Mouse (Mus musculus) layer of hippocampus, adult 18-20 months (tissue): ENCODE results near the gene Adamts9. TPM values are rescaled to one million over a fixed set of nuclear protein-coding genes. Genes with fewer than 3 reads are reported as not detected.
A peak's percentile ranks its signal among the peaks of the same experiment; 100 is the strongest.

Source experiments
- DNase-seq, 2 experiments: peaks; one replicate each; pipeline ENCODE4 v3.0.0; 2022; ENCODE audit warnings: low spot score in 2 of 2
- total RNA-seq, 2 experiments: library from RNA; stranded (reverse); gene quantifications; 2 replicates each; pipeline ENCODE4 v1.2.3; 2021

Gene Adamts9
- total RNA-seq, 2 experiments from 2014 or later = 7.9 to 9.1 TPM

DNA sequence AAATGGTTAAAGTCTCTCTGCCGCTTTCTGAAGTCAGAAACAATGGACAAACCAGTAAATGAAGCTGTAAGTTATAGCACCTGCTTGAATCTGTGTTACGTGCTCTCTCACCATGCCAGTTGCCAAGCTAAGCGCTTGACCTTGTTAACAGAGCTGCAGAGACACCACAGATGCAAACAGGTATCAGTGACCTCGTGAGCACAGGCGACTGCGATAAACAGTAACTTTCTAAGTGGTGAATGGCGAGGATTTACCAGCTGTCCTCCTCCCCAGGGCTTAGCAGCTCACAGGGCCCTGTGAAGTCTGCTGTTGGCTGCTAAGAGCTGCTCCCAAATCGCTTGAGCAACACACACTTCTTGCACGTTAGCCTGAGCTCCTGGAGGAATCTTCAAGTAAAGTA, 80.7 kb downstream of the Adamts9 start:
- DNase-seq = no peak

DNA sequence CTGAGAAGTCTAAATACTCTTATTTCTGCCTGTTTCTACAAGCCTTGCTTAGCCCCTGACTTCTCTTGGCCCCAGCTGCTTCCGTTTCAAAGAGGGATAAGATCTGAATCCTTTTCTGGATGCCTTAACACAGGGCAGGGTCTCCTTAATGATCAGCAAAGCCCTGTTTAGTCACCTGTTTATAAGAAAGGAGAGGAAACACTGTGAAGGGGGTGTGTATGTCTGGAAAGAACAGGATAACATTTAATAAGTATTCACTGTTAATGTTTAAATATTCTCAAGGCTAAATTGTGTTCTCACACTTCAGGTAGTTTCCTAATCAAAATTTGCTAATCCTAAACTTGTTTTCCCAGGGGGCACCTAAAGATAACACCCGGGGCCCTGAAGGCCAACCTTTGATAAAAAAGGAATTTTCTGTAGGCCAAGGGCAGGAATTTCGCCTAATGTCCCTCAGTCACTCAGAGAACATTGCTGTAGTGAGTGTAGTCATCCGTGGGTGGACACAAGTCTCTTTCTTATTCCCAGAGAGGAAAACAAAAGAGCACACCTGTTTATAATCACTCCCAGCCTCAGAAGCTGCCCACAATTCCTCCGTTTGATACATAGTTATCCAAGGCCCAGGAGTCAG, 82.9 kb downstream of the Adamts9 start:
- DNase-seq = no peak

DNA sequence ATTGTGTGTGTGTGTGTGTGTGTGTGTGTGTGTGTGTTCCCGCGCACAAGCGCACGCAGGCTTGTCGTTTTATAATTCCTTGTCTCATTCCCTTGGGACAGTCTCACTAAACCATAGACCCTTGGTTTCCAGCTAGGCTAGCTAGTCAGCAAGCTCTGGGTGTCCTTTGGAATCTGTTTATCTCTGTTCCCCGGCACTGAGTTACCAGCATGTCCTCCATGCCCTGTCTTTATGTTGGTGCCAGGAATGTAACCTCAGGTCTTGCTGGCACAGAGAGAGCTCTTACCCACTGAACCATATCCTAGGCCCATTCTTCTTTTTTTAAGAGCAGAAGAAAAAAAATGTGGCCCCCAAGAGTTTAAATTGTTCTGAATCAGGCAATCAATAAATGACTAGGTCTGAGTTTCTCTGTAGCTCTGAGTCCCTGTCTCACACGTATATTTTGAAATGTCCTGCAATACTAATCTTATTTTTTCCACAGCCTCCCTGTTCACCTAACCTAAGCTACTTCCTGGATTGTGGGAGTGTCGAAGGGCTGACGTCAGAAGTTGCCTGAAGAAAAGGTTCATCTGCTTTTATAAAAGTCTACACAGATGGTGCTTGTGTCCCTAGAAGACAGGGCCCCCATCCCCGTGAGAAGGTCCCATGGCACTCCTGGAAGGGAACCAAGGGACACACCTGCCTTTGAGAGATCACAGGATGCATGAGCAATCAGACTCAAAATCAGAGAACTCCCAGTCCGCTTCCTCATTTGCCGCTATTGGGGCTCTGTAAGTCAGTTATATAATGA, 84.4 kb downstream of the Adamts9 start:
- no peak for DNase-seq

DNA sequence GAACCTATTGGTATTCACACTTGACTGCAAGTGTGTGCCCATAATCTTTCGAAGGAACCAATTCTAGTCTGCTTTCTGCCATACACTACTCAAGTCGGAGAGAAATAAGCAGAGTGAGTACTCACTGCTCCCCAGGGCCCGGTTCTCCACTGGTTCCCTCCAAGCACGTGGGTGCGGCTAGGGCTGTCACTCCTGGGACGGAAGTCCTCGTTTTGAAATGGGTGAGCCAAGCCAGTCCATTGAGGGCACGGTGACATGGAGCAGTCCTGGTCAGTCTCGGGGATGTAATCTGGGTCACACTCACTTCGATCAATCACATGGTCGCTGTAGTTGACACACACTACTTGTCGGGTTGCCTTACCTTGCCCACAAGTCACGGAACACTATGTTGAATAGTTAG, 85.5 kb downstream of the Adamts9 start:
- no peak for DNase-seq

DNA sequence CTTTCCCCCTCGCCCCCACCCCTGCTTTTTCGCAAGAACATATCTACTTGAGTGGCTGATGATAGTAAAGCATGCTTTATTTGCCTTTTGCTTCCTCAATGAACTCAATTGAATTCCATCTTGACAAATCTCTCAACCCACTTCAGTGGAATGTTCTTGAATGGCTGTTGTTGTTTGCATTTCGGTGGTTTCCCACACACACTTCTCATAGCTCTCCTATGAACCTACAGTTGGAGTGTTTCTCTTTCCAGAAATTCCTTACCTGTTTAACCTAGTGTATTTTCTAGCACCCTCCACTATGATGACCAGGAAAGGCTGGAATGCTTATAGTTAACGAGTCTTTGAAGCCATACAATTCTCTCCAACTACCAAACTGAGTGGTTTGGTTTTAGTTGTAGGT, 88.4 kb downstream of the Adamts9 start:
- DNase-seq = no peak

DNA sequence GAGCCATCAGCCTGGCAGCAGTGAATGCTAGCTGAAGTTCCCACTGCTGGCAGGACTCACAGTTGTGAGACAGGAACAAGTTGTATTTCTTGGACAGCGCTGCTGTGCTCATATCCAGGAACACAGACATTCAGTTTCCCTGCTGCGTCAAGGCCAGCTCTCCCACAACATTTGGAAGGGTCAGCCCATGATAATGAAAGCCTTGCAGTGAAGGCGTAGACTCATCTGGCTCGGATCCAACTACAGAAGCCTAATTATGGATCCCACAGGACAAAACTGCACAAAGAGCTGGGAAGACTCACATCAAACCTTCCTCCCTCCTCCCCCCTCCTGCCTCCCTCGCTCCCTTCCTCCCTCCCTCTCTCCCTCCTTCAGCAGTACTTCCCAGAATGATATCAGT, 93.0 kb downstream of the Adamts9 start:
- DNase-seq = peak; percentile 50 to 78

DNA sequence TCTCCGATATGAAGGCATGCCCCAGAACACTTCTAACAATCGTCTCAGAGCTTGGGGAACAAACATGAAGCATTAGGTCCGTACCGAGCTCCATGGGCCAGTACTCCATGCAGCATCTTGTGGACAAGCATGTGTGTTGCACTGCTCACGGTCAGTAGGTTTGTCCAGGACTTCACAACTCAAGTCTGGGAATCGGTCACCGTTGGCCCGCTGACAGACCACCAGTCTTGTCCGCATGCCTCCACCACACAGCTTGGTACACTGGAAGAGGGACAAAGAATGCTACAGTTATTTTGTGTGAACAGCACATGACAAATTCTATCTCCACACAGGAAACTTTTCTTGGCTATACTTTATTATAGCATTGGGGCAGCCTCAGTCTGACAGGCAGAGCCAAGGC, 94.1 kb downstream of the Adamts9 start:
- DNase-seq = no peak

DNA sequence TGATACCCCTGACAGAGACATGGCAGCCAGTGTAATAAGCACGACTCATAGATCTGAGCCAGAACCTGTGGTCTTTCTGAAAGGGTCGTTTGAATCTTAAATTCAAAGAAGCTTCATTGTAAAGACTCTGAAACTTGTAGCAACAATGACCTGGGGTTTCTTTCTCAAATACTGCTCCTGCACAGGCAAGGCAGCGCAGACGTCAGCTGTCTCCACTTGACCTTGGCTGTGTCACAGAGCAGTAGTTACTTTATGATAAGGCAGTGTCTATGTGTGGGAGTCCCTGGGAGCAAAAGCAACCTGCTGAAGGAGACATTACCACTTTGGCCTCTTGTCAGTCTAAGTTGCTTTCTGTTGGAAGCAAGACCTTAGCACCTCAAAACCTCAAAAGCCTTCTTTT, 96.7 kb downstream of the Adamts9 start:
- DNase-seq = no peak

DNA sequence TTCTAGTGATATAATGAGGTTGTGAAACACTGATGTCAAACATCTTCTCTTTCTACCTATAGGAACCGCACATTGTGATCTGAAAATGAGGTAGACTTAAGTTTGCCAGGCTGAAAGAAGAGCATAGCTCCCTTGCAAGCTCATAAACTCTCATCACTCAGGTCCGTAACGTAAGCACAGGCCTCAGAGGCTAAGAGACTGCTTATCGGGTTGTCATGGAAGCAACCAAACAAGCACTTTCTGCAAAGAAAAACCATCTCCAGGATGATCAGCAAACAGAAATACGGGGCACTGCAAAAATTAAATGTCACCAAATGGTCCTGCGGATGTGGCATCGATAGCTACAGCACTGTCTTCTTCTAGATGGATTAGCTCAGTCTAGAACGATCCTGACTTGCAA, 97.4 kb downstream of the Adamts9 start:
- peak; percentile 23 to 40 for DNase-seq

DNA sequence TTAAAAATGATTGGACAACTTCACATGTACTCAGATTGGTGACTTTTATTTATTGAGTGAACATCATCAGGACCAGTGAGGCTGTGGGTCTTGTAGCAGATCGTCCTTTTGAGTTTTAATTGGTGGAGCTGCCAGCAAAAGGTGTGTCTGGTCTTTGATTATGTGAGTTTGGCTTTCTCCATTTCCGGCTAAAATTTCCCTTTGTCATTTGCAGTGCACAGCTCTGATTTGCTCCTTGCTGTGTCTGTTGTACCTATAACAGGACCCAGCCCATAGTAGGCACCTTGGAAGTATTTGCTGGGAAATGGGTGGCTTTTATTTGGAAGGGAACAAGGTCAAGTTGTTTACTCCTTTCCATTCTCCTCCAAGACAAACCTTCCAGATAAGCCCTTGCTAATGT, 99.8 kb downstream of the Adamts9 start:
- DNase-seq = no peak

DNA sequence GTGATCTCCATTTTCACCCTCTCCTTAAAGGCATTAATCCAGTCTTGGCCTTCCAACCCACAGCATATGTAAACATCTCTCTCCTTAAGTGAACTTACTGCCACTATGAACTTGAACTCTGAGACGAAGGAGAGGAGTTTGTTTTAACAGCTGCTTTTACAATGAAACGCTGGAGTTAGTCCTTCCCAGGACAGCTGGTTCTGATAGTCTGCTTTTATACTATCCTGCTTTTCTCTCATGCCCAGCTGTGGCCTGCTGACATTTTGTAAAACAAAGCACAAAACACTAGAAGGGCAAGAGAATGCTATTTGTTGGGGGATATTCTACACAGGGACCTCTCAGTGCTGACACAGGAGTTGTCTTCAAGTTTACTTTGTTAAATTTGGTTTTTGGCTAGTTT, 101.3 kb downstream of the Adamts9 start:
- DNase-seq = no peak

DNA sequence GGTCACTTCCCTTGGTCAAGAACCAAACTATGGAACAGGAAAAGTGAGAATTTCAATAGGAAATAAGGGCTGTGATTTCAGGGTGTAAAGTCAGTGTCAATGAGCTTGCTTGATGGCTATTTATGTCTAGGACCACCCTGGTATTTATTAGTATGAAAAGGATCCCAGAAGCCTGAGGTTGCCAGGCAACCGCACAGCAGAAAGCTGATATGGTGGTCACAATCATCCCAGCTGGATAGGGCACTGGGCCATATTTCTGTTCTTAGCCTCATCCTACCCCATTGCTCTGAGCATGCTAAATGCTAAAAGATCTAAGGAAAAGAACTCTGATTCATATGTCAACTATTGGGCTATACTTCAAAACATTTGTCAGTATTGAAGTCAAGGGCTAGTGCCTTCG, 112.2 kb downstream of the Adamts9 start:
- no peak for DNase-seq

DNA sequence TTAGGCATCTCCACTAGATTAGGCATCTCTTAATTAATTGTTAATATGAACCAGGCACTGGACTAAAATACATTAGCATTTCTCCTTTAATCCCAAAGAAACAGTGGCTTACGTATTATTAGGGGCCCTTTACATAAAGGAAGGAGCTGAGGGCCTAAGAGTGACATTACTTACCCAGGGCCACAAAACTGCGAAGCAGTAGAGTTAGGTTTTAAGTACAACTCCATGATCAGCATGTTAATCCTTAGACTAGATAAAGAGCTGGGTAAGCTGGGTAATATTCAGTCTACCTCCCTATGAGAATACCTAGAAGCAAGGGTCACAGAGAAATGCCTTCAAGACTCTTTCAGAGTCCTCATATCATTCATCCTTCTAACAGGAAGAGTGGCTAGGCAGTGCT, 114.1 kb downstream of the Adamts9 start:
- no peak for DNase-seq

DNA sequence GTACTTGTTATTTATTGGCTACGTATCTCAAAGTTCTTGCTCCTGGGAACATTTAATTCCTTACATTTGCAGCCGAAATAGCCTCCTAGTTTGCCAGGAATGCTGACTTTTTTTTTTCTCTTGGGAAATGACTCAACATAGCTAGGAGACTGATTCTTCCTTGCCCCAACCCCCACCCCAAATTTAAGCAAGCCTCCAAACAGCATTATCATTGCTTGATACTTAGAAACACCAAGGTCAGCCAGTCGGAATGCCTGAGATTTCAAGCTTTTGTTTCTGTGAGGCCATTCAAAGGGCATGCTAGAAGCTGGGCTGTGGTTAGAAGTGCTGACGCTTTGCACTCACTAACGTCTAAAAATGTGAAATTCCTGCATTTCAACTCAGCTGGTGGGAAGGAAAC, 115.9 kb downstream of the Adamts9 start:
- no peak for DNase-seq

DNA sequence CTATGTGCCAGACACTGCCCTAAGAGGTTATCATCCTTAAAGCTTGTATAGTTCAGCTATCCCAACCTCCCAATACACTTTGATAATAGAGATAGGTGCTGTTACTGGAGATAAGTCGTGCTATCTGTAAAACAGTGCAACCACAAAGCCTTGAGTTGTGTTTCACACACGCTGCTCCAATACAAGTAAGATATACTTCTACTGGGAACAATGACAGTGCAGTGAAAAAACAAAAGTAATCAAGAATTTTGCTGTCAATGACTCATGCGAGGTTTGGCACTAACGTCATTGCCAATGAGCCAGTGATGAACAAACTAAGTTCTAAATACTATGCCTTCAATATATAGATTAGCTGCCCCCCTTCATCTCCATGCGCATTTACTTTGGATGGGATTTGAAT, 116.7 kb downstream of the Adamts9 start:
- no peak for DNase-seq

DNA sequence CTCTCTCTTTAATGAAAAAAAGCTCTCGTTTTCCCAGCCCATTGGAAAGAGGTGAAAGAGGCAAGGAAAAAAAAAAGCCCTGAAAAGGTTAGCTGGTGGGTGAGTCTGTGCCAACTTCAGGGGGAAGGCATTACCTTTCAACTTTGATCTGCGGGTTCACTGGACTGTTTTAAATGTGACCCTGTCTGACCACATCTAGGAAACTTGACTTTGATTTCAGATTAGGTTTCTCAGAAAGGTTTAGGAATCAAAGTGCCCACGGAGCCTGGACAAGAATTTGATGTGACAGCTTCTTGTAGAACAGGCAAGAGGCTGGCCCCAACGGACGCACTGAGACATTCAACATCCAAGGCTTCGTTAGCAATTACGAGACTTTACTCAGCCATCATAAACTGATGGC, 119.3 kb downstream of the Adamts9 start:
- no peak for DNase-seq

DNA sequence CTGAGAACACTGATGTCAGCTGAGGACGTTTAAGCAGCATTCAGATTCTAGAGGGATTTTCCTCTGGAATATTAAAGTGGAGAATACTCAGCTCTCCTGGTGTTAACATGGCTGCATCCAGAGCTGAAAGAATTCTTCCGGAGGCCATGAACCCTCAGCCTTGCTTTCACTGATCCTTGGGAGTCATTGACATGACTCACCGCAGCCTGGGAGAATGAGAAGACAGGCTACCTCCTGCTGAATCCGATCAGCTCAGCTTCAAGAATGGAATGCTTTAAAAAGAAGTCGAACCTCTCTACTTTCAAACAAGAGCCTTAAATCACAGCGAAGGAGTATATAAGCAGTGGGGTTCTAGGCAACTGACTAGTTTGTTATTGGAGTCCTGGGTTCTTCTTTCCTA, 121.3 kb downstream of the Adamts9 start:
- no peak for DNase-seq

DNA sequence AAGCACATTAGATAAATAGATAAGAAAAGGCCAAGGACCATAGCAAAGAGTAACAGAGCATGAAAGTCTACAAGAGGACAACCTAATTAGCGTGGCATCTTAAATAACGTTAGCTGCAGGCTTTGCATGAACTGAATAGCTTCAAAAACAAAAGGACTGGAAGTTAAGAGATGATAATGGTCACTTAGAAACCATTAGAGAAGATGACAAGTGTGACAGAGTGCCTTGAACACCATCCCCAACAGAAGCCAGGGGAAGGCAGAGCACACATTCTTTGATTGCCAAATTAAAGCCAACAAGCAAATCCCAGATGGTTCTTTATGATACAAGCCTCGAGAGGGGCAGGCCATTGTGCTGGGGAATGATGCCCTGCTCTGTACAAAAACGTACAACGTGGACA, 121.7 kb downstream of the Adamts9 start:
- DNase-seq = no peak

DNA sequence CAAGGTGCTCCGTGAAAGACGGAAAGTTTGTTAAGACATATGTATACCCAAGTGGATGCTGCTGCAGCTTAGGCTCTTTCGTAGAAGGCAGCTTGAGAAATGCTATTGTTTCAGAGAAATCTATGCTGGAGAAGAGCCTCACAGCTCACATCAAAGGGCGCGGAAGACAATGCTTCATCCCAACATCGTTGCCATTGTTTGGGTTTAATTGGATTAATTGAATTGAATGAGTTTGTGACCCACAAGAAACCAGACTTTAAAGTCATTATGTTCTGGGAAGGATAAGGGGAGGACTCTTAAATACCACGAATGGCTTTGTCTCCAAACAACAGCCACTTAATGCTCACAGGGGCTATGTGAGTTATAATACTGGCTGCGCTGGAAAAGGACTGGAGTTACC, 125.6 kb downstream of the Adamts9 start:
- DNase-seq = no peak

DNA sequence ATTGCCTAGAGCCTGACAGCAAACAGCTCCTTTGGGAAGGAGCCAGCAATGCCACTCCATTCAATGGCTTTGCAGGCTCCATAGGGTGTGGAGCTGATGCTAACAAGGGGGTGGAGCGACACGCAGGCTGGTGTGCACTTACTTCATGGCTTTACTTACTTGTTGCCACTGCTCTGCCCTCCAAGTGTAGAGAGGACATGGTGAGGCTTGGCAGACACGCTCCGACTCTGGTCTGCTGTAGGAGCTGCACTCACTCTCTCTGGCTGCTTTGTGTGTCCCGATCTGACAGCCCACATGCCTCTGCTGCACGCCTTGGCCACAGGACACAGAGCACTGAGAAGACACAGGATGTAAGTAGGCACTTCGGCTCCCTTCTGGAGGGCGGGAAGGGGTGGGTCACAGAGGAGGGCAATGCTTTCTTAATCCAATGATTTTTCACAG, 127.0 kb downstream of the Adamts9 start, which contains the start of gene A730049H05Rik:
Gene A730049H05Rik, plus strand, starts transcription at position 168 of the 441 bp plus-strand sequence.
- DNase-seq = no peak

DNA sequence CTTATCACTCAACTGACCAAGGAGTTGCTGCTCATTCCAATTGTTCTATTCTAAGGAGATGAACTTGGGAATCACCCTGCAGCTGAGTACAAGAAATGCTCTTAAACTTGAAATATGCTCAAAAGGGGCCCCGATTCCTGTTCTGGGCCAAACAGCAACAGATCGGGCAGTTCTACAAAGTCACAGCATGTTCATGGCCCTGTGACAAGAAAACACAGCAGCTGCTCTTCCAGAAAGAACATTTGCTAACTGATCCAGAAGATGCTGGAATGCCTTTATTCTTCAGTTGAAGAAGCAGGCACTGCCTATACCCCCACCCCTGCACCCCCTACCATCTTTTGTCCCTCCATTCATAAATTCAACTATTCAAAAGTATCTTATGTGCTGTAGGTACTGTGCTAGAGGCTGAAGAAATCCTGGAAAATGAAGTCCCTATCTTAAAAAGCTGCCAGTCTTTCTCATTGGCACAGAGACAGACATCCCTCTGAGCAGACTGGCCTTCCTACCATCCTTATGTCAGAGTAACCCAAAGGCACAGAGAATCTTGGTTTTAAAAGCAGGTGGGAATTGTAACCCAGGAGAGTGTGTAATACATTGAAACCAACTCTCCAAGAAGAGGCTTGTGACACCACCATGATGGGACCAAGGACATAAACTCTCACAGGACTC, 130.5 kb downstream of the Adamts9 start:
- DNase-seq = peak; percentile 39 to 79

DNA sequence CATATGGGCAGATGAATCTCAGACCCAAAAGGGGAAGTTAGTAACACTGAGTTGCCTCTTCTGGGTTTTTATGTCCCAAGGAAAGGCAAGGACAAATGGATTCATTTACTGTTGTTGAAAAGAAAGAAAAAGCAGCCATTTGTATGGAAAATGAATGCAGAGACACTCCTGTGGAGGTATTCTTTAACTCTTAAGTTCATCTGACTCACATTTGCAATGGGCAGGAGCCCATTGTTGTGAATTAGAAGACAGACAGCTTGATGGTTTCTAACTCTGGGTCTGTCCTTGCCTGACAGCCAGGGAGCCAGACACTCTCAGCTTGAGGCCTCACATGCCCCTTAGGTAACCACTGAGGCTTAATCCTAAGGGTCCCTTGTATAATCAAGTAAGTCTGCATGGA, 131.7 kb downstream of the Adamts9 start:
- no peak for DNase-seq
